Mouse (Mus musculus) spleen, adult 2 months (tissue): Measurements from ENCODE around the gene Prkcsh.

Source experiments
- CTCF ChIP-seq: fragments of 200-500 bp; IDR thresholded peaks from 2 replicates; pipeline ENCODE4 v1.5.1; 2011; ENCODE audit warnings: mild to moderate bottlenecking, inconsistent platforms; ENCODE audit not compliant: insufficient read depth, insufficient read length, insufficient replicate concordance; ENCODE audit errors: extremely low read depth
- POLR2A ChIP-seq: fragments of 200-500 bp; IDR thresholded peaks from 2 replicates; pipeline ENCODE4 v1.6.1; 2011; ENCODE audit warnings: low read depth, low read length, inconsistent platforms

- TF ChIP-seq CTCF (no peak), POLR2A (no peak)
Measured at GRCm38 (mm10) chr9:22056303-22056910, 53.8 kb downstream of the Prkcsh start.
